Mouse (Mus musculus): Measurements from ENCODE around the gene Zfp983. TPM values are rescaled to one million over a fixed set of nuclear protein-coding genes. Genes with fewer than 3 reads are reported as not detected.
"Not testable (repeated sequence)": the region's sequence is repeated elsewhere in the genome, so short reads cannot be mapped to it uniquely, and the experiment has no call there.

The Zfp983 gene
- polyA plus RNA-seq, 1 experiment from 2014 or later, result 11.8 TPM

- Histone ChIP-seq H3K4me2 (ENCODE audit: low read depth, low read length) (peak overlapping the region; percentile 51; the same call in 1 of the 2 replicates), H3K9ac (replicated peaks; ENCODE audit: low read depth, low read length) (peak overlapping the region; percentile 32; the same call in 1 of the 2 replicates), H3K27ac (ENCODE audit: low read depth, low read length) (peak overlapping the region; percentile 73; the same call in 1 of the 2 replicates), H3K4me3 (ENCODE audit: low read depth, low read length) (peak overlapping the region; percentile 41)
- 0% methylated on average over 10 of the region's 10 CpGs for WGBS
- not testable (repeated sequence) for H3K27me3 ChIP-seq (ENCODE audit: control insufficient read depth, insufficient read depth, low read length); H3K36me3 ChIP-seq (ENCODE audit: control insufficient read depth, insufficient read depth, low read length); H3K9me3 ChIP-seq (ENCODE audit: control insufficient read depth, low read length); H3K4me1 ChIP-seq (ENCODE audit: control insufficient read depth, insufficient read depth, low read length)
- peak; percentile 90 for ATAC-seq (ENCODE audit: low read depth)
Measured at GRCm38 (mm10) chr17:21680019-21680376, 29.6 kb downstream of the Zfp983 start.

DNA sequence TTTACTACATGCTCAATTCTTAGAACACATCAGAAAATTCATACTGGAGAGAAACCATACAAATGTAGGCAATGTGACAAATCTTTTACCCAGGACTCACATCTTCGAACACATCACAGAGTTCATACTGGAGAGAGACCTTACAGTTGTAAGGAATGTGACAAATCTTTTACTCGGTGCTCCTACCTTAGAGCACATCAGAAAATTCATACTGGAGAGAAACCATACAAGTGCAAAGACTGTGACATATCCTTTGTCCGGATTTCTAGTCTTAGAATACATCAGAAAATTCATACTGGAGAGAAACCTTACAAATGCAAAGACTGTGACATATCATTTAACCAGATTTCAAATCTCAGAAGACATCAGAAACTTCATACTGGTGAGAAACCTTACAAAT lies 41.1 kb downstream of the Zfp983 start, which contains the start of gene Gm10226:
Gene Gm10226, plus strand, starts transcription at position 301 of the 400 bp plus-strand sequence.
- ATAC-seq (ENCODE audit: low read depth), result no peak
- Histone ChIP-seq H3K4me2 (ENCODE audit: low read depth, low read length) (no peak within 1 kb of the TSS), H3K27ac (ENCODE audit: low read depth, low read length) (no peak within 1 kb of the TSS), H3K4me1 (ENCODE audit: control insufficient read depth, insufficient read depth, low read length) (no peaks in the 10 kb centered on the region), H3K36me3 (ENCODE audit: control insufficient read depth, insufficient read depth, low read length) (peaks cover 19% of the 10 kb centered on the region; the same call in 1 of the 2 replicates), H3K4me3 (ENCODE audit: low read depth, low read length) (no peak within 1 kb of the TSS), H3K9me3 (ENCODE audit: control insufficient read depth, low read length) (no peaks in the 10 kb centered on the region), H3K27me3 (ENCODE audit: control insufficient read depth, insufficient read depth, low read length) (no peaks in the 10 kb centered on the region), H3K9ac (replicated peaks; ENCODE audit: low read depth, low read length) (no peak within 1 kb of the TSS)
- WGBS, result 94% methylated on average over 3 of the region's 3 CpGs

DNA sequence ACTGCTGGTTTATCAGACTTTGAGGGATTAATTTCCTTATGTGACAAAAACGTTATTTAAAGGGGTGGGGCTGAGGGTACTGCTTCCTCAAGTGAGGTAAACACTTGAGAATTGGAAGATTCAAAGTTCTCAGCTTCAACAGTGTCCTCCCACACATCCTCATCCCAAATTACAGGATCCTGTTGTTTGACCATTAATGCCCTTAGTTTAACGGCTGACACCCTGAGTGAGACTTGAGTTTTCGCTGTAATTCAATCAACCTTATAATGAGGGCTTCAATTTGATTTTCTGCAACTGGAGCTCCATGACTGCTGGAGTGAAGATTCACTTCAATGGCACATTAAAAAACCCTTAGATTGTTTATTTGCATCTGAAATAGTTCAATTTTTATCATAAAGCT lies 42.9 kb downstream of the Zfp983 start:
- Histone ChIP-seq H3K9ac (replicated peaks; ENCODE audit: low read depth, low read length) (no peak overlapping the region), H3K27me3 (ENCODE audit: control insufficient read depth, insufficient read depth, low read length) (no peaks in the 10 kb centered on the region), H3K4me1 (ENCODE audit: control insufficient read depth, insufficient read depth, low read length) (no peaks in the 10 kb centered on the region), H3K27ac (ENCODE audit: low read depth, low read length) (no peak overlapping the region), H3K4me2 (ENCODE audit: low read depth, low read length) (no peak overlapping the region), H3K36me3 (ENCODE audit: control insufficient read depth, insufficient read depth, low read length) (peaks cover 19% of the 10 kb centered on the region; the same call in 1 of the 2 replicates), H3K4me3 (ENCODE audit: low read depth, low read length) (no peak overlapping the region), H3K9me3 (ENCODE audit: control insufficient read depth, low read length) (no peaks in the 10 kb centered on the region)
- WGBS, result 78% methylated on average over 3 of the region's 3 CpGs
- no peak for ATAC-seq (ENCODE audit: low read depth)

GRCm38 (mm10) chr17:21696073-21696472 lies 45.6 kb downstream of the Zfp983 start:
- Histone ChIP-seq H3K9me3 (ENCODE audit: control insufficient read depth, low read length) (no peaks in the 10 kb centered on the region), H3K4me3 (ENCODE audit: low read depth, low read length) (no peak overlapping the region), H3K27me3 (ENCODE audit: control insufficient read depth, insufficient read depth, low read length) (no peaks in the 10 kb centered on the region), H3K36me3 (ENCODE audit: control insufficient read depth, insufficient read depth, low read length) (peaks cover 7% of the 10 kb centered on the region; the same call in 1 of the 2 replicates), H3K4me2 (ENCODE audit: low read depth, low read length) (no peak overlapping the region), H3K4me1 (ENCODE audit: control insufficient read depth, insufficient read depth, low read length) (no peaks in the 10 kb centered on the region), H3K27ac (ENCODE audit: low read depth, low read length) (no peak overlapping the region), H3K9ac (replicated peaks; ENCODE audit: low read depth, low read length) (no peak overlapping the region)
- no peak for ATAC-seq (ENCODE audit: low read depth)

DNA sequence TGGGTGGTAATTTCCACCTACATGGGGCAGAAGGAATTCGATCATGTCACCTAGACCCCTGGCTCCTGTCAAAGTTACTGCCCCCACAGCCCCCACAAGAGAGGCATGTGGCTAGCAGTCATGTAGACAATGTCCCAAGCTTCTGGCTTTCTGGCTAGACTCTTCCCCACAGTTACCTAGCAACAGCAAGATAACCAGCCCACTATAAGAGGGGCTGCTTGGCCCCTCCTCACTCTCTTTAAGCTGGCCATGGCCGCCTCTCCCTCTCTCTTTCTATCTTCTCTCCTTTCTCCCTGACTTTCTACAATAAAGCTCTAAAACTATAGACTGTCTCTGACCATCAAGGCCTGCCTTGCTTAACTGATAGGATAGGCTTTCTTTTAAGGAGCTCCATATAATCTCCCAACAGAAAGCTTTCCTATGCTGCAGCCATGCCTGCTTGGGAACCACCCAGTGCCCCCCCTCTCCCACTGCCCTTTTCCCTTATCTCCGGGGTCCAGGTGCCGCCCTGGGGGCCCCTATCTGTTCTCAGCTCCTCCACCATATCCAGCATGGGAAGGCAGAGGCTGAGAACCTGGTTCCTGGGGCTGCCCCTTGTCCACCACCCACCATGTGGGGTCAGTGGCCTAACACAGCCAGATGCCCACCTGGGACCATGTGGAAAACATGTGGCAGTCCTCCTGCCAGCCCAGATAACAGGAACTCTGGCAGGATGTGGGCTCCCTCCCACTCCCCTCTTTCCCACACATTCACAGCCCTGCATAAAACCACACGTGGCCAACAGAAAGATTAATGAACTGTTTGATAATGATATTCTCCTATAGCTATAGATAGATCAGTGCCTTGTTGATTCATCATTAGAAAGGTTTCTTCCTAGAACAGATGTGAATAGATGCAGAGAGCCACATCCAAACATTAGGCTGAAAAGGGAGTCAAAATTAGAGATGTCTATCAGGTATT lies 52.1 kb downstream of the Zfp983 start:
- Histone ChIP-seq H3K4me3 (ENCODE audit: low read depth, low read length) (no peak overlapping the region), H3K9ac (replicated peaks; ENCODE audit: low read depth, low read length) (no peak overlapping the region), H3K9me3 (ENCODE audit: control insufficient read depth, low read length) (no peaks in the 10 kb centered on the region), H3K27me3 (ENCODE audit: control insufficient read depth, insufficient read depth, low read length) (no peaks in the 10 kb centered on the region), H3K27ac (ENCODE audit: low read depth, low read length) (no peak overlapping the region), H3K4me2 (ENCODE audit: low read depth, low read length) (no peak overlapping the region), H3K36me3 (ENCODE audit: control insufficient read depth, insufficient read depth, low read length) (no peaks in the 10 kb centered on the region), H3K4me1 (ENCODE audit: control insufficient read depth, insufficient read depth, low read length) (no peaks in the 10 kb centered on the region)
- no peak for ATAC-seq (ENCODE audit: low read depth)
- 46% methylated on average over 5 of the region's 5 CpGs for WGBS

GRCm38 (mm10) chr17:21703414-21703813 lies 53.0 kb downstream of the Zfp983 start:
- no peak overlapping the region for H3K9ac ChIP-seq (replicated peaks; ENCODE audit: low read depth, low read length)
- H3K4me2 ChIP-seq (ENCODE audit: low read depth, low read length), result no peak overlapping the region
- H3K27ac ChIP-seq (ENCODE audit: low read depth, low read length), result no peak overlapping the region
- H3K4me1 ChIP-seq (ENCODE audit: control insufficient read depth, insufficient read depth, low read length), result peaks cover 2% of the 10 kb centered on the region; the same call in 1 of the 2 replicates
- ATAC-seq (ENCODE audit: low read depth), result no peak
- H3K27me3 ChIP-seq (ENCODE audit: control insufficient read depth, insufficient read depth, low read length), result no peaks in the 10 kb centered on the region
- H3K9me3 ChIP-seq (ENCODE audit: control insufficient read depth, low read length), result no peaks in the 10 kb centered on the region
- no peaks in the 10 kb centered on the region for H3K36me3 ChIP-seq (ENCODE audit: control insufficient read depth, insufficient read depth, low read length)
- 77% methylated on average over 1 of the region's 1 CpGs for WGBS
- no peak overlapping the region for H3K4me3 ChIP-seq (ENCODE audit: low read depth, low read length)

GRCm38 (mm10) chr17:21707343-21707996 lies 57.0 kb downstream of the Zfp983 start, which contains the start of gene Zfp760:
TSS of gene Zfp760 (plus strand) at chr17:21707741.
- Histone ChIP-seq H3K27ac (ENCODE audit: low read depth, low read length) (peak within 1 kb of the TSS; percentile 80), H3K4me1 (ENCODE audit: control insufficient read depth, insufficient read depth, low read length) (peaks cover 5% of the 10 kb centered on the region; the same call in 1 of the 2 replicates), H3K9ac (replicated peaks; ENCODE audit: low read depth, low read length) (peak within 1 kb of the TSS; percentile 56), H3K9me3 (ENCODE audit: control insufficient read depth, low read length) (no peaks in the 10 kb centered on the region), H3K4me3 (ENCODE audit: low read depth, low read length) (peak within 1 kb of the TSS; percentile 65), H3K36me3 (ENCODE audit: control insufficient read depth, insufficient read depth, low read length) (no peaks in the 10 kb centered on the region), H3K4me2 (ENCODE audit: low read depth, low read length) (peak within 1 kb of the TSS; percentile 57), H3K27me3 (ENCODE audit: control insufficient read depth, insufficient read depth, low read length) (no peaks in the 10 kb centered on the region)
- WGBS, result 7% methylated on average over 26 of the region's 26 CpGs
- ATAC-seq (ENCODE audit: low read depth), result peak; percentile 98

DNA sequence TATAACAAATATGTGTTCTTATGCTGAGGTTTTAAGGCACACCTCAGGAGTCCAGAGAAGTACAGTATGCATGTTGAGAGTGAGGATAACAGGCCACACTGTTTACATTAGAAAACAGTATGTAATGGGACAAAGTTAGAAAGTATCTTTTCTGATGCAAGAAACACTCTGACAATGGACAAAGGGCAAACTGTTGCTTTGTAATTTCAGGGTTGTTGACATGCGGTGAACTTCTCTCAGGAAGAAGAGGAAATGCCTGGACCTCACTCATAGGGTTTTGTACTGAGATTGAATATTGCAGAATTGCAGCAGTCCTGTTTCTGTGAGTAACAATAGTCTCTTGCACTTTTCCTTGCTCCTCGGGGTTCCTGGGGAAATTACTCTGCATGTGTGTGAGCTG lies 58.0 kb downstream of the Zfp983 start:
- Histone ChIP-seq H3K4me2 (ENCODE audit: low read depth, low read length) (peak overlapping the region; percentile 57), H3K9me3 (ENCODE audit: control insufficient read depth, low read length) (no peaks in the 10 kb centered on the region), H3K27ac (ENCODE audit: low read depth, low read length) (no peak overlapping the region), H3K9ac (replicated peaks; ENCODE audit: low read depth, low read length) (no peak overlapping the region), H3K4me1 (ENCODE audit: control insufficient read depth, insufficient read depth, low read length) (peaks cover 5% of the 10 kb centered on the region; the same call in 1 of the 2 replicates), H3K27me3 (ENCODE audit: control insufficient read depth, insufficient read depth, low read length) (no peaks in the 10 kb centered on the region), H3K4me3 (ENCODE audit: low read depth, low read length) (peak overlapping the region; percentile 65), H3K36me3 (ENCODE audit: control insufficient read depth, insufficient read depth, low read length) (no peaks in the 10 kb centered on the region)
- ATAC-seq (ENCODE audit: low read depth), result no peak
- WGBS, result 35% methylated on average over 2 of the region's 2 CpGs
